Mouse (Mus musculus): ENCODE results near the gene Pbld2.
A peak's percentile ranks its signal among the peaks of the same experiment; 100 is the strongest.

Gene Pbld2

GRCm38 (mm10) chr10:63062696-63063095 lies 38.6 kb downstream of the Pbld2 start:
- DNase-seq (ENCODE audit: low spot score): no peak

GRCm38 (mm10) chr10:63063365-63063764 lies 39.2 kb downstream of the Pbld2 start:
- no peak for DNase-seq (ENCODE audit: low spot score)

- no peak for DNase-seq (ENCODE audit: low spot score)
These were observed 40.4 kb downstream of the Pbld2 start for GRCm38 (mm10) chr10:63064516-63064915.

- DNase-seq (ENCODE audit: low spot score): no peak
These were observed 41.4 kb downstream of the Pbld2 start for GRCm38 (mm10) chr10:63065561-63065960.

- DNase-seq (ENCODE audit: low spot score): peak; percentile 24
These were observed 41.9 kb downstream of the Pbld2 start for GRCm38 (mm10) chr10:63065988-63066387.

GRCm38 (mm10) chr10:63086304-63086703 lies 62.2 kb downstream of the Pbld2 start:
- DNase-seq (ENCODE audit: low spot score): no peak

- no peak for DNase-seq (ENCODE audit: low spot score)
These were observed 65.1 kb downstream of the Pbld2 start for GRCm38 (mm10) chr10:63089103-63089757.

- no peak for DNase-seq (ENCODE audit: low spot score)
These were observed 65.8 kb downstream of the Pbld2 start for GRCm38 (mm10) chr10:63089758-63090571.

- no peak for DNase-seq (ENCODE audit: low spot score)
These were observed 67.8 kb downstream of the Pbld2 start for GRCm38 (mm10) chr10:63091915-63092314.

- DNase-seq (ENCODE audit: low spot score): no peak
These were observed 68.8 kb downstream of the Pbld2 start for GRCm38 (mm10) chr10:63092616-63093550.

GRCm38 (mm10) chr10:63096757-63097156 lies 72.6 kb downstream of the Pbld2 start:
- DNase-seq (ENCODE audit: low spot score): no peak

- no peak for DNase-seq (ENCODE audit: low spot score)
These were observed 74.1 kb downstream of the Pbld2 start for GRCm38 (mm10) chr10:63098191-63098590.

- no peak for DNase-seq (ENCODE audit: low spot score)
These were observed 75.4 kb downstream of the Pbld2 start, which contains the start of gene Atoh7 for GRCm38 (mm10) chr10:63099521-63099920. Gene Atoh7 (plus strand): TSS chr10:63099651.

GRCm38 (mm10) chr10:63099941-63100562 lies 75.9 kb downstream of the Pbld2 start:
- peak; percentile 5 for DNase-seq (ENCODE audit: low spot score)

GRCm38 (mm10) chr10:63100657-63101056 lies 76.5 kb downstream of the Pbld2 start:
- DNase-seq (ENCODE audit: low spot score): no peak
